Mouse (Mus musculus) kidney, adult 9 months (tissue): ENCODE measurements at regions not wholly inside any gene's neighbourhood (a gene's known extent, or its start where the extent isn't known, plus 50 kb on each side); places are given as distances from the start of the nearest gene placed in this dataset.

Experiments used
- DNase-seq: peaks from one replicate; pipeline ENCODE4 v3.0.0; 2022

- DNase-seq, result peak; percentile 2
These were observed 411.2 kb downstream of the Ipo11 start for GRCm38 (mm10) chr13:106525406-106526206.

GRCm38 (mm10) chr13:106514510-106515169 is 422.1 kb downstream of the Ipo11 start:
- no peak for DNase-seq

DNA sequence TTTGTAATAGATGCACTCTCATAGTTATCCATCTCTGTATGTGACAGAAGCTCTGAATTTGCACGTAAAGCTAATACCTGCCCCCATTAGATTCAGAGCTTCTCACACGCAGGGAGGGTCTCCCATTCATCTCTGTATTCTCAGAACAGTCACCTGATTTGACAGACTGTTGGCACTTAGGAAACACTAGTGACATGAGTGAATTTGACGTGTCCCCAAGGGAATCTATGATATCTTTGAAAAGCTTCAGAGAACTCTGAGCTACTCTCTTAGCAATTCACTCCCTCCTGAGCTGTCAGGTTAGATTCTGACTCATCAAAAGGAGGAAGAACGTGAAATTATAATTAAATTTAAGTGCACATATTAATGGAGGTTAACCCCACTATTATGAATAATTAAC is 423.1 kb downstream of the Ipo11 start:
- no peak for DNase-seq

DNA sequence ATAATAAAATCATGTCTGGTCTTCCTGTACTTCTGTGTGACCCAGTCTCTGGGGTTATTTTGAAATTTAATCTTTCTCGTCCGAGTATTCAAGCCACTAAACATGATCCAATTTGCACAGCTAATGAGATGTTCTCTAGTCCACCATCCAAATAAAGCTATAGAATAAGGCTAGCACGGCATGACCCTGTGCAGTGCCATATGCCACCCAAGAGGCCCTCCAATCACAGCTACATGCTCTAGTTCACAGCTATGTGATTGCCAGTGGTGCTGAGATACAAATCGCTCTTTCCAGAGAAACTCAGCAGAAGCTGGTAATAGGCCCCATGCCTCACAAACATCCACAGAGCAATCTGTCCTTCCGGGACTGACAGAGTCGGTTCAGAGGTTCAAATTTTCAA is 426.3 kb downstream of the Ipo11 start:
- DNase-seq, result no peak

DNA sequence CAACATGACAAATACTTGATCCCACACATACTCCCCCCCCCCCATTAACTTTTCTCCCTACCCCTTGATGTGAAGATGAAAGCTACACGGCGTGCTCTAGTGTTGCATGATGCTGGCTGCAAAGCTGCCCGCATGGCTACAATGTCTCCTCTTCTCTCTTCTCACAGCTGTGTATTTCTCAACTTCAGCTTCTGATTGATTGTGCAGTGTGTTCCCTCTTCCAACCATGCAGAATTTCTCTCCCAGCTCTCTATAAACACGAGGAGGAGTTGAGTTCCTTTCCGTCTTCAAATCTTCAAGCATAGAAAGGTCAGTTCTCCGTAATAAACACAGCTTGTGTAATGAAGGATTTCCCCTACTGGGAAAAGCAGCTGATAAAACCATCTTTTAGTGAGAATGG is 435.5 kb downstream of the Ipo11 start:
- DNase-seq, result no peak

DNA sequence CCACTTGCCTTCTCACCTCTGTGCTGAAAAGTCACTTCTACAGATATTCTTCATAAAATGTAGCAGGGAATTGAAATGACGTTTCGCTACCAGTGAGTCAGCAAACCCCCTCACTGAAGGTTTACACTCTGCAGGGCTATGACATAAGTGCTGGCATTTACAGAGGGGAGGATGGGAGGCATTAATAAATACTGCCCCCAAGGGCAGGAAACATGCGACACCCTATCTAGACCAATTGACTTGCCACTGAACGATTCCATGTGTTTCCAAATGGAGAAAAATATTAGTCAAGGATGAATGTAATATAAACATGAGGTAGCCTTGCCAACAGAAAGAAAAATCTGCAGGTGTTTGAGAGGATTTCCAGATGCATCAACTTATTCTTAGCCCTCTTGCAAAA is 465.5 kb downstream of the Ipo11 start:
- DNase-seq, result no peak

DNA sequence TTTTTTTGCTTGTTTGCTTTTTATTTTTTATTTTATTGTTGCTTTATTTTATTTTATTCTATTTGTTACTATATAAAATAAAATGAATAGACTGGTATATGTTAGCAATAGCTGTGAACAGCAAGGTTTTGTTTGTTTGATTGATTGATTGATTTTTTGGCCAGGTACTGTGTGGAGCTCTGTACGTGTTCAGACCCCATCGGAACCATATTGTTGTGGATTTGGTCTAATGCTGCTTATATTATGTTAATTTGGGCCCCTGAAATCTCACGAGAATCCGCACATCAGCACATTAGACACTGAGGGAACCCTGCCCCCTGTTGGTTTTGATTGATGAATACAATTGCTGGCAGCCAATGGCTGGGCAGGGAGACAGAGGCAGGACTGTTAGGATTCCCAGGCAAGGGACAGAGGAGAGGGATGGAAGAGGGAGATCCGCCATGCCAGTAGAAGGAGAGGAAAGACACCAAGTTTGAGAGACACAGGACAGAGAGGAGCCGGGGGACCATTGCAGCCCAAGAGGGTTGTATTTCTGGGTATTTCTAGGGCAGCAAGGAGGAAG is 482.3 kb downstream of the Ipo11 start:
- no peak for DNase-seq

GRCm38 (mm10) chr13:106432165-106432564 is 504.6 kb downstream of the Ipo11 start:
- no peak for DNase-seq

DNA sequence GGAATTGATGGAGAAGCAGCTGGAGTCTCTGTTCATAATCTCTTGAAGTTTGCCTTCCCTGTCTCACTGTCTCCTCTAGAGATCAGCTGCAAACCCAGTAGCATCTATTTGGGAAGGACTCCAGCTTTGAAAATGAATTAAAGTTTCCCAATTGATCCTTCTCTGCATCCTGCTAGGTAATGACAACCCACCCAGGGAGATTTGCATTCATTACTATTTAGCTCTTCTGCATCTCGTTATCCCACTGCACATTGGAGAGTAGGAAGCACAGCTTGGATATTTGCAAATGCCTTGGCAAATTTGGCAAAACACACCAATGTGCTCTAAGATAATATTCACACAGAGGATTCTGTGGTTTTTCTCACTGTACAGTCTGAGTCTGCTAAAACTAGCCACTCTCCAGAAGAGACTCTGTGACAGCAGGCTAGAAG is 530.1 kb downstream of the Ipo11 start:
- DNase-seq, result no peak

- no peak for DNase-seq
These were observed 544.1 kb downstream of the Ipo11 start for GRCm38 (mm10) chr13:106392642-106393041.

DNA sequence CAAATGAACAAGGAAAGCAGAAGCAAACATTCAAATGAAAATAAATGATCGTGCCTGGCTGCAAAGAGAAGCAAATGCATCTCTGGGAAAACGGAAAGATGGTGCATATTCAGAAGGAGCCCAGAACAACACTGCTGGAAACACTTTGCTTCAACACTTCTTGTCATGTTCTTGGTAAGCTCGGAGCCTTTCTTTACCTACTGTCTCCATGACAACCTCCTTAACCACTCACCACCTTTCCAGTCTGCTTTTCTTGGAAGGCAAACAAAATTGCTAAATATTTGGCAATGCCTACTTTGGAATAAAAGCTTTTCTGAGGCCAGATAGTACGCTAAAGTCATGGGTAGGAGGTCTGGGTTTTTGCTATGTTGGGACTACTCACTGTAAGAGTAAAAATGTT is 548.1 kb downstream of the Ipo11 start:
- DNase-seq, result no peak

DNA sequence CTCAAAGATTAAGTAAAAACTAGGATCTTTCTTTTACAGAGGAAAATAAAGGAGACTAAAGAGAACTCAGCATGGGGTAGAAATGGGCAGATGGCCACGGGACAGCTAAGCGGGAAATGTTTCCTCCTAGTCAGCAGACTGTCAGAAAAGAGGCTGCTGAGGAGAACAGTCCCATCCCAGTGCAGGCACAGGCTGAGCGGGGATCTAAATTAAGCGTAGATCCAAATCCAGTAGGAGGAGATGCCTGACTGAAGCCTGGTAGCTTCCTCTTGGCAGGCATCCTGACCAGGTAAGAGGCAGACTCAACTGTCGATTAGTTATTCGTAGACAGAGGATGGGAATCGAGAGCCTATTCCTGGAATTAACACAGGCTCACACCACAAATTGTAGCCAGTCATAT is 569.2 kb downstream of the Ipo11 start:
- DNase-seq, result no peak

DNA sequence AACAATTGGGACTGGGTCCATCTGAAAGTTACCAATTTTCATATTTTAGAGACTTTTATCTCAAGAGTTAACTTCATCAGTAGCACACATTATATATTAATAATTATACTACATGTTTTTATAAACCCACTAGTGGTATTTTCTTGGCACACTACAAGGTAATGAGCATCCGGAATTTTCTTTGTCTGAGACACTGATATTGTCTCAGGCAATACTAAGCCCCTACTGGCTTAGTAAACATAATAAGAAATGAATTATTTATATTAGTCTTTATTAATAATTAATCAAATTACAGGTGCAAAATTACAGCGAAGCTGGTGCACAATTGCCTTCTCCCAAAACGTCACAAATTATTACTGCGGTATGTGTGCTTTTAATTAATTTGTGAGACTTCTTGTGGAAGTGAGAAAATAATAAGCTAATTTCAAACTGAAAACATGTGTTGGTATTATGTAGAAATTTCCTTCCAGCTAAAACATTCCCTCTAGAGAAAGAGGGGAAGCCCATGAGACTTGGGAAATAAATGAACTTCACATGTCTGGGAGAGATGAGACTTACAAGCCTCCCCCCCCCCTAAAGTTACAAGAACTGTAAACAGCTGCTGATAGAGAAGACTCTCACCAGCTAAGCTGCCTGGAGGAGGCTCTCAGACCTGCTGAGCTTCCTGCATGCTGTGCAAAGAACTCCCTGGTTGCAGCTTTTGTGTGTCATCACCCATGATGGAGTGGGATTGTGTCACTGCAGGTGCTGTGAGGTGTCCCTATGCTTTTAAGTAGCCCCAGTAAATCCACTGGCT is 583.9 kb downstream of the Ipo11 start:
- DNase-seq, result no peak

DNA sequence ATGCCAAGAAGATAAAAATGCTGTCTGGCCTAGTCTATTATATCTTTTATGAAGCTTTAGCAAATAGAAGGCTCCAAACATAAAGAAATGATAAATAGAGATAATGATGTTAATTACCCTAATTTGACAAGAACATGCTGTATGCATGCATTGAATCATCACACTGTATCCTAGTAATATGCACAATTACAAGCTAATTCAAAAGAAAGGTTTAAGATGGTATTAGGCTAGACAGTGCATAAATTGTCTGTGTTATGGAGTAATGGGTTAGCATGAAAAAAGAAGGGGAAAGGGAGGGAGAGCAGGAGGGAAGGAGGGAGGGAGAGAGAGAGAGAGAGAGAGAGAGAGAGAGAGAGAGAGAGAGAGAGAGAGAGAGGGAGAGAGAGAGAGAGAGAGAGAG is 604.7 kb downstream of the Ipo11 start:
- DNase-seq, result no peak

DNA sequence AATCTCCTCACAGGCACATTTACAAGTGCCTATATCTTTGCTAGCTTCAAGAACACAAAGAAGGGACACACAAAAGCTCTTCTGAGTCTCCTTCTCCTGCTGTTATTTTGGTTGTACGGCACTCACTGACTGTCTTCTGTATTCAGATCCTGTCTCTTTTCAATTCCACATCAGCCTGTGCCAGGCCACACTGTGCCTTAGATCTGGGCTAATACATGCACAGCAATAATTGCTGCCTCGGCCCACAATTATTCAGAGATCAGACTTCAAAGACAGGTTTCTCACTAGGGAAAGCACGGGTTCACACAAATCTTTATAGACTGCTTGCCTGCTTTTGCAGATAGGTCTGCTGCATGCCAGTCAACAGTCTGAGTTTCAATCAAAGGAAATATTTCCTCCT is 617.8 kb downstream of the Ipo11 start:
- no peak for DNase-seq

- no peak for DNase-seq
These were observed 618.3 kb downstream of the Ipo11 start for GRCm38 (mm10) chr13:106318476-106318875.

DNA sequence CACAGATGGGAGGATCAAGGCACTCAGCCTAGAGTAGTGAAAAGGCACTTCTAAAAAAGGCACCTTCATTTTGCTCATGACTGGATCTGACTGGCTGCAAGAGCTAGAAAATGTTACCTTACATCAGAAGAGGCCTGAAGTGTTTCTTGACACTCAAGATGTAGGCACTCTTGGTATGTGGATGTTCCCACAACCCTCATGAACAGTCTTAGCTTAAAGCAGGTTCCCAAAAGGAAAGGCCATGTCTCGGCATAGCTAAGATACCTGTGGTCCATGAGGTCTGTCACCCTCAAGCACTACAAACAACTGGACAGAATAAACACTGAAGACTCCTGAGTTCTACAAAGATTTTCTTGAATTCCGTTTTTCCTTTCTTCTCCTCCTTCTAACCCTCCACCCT is 619.5 kb downstream of the Ipo11 start:
- no peak for DNase-seq

GRCm38 (mm10) chr13:106281181-106281580 is 655.6 kb downstream of the Ipo11 start:
- DNase-seq, result no peak

DNA sequence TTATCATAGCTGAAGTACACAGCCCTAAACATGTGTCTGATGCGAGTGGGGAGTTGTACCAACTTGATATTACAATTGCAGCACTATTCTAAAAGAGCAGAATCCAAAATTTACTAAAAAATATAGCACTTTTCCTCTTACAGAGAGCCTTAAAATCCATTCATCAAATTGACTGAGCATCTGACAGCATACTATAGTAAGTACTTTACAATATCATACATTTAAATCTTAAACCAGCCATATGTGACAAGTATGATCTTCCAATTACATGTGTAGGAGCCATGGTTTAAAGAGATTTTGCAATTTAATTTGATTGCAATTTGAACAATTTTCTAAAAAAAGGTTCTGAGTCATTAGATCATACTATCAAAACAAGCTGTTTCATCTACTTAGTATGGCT is 676.9 kb downstream of the Ipo11 start:
- DNase-seq, result no peak
